Comparison of ENCODE assay signal across 24 mouse cellular contexts in the genomic region with DNA sequence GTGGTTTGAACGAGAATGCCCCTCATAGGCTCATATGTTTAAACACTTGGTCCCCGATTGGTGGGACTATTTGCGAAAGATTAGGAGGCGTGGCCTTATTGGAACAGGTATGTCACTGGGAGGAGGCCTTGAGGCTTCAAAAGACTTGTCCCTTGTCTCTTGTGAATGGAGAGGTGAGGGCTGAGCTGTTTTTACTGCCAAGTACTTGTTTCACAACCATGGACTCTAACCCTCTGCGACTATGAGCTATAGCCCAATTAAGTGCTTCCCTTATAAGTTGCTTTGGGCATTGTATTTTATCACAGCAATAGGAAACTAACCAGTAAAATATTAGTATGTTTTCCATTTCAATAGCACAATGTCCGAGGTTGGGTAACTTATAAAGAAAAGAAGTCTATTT.
"Had no signal": no experiment of that assay in that cellular context is flagged by ENCODE, and none has a peak within 500 bp of the region (broad histone marks: within the 10 kb centered on the region; RNA-seq: fewer than 3 reads in every experiment).

No protein-coding gene starts in this region.

- H3K36me3 ChIP-seq: heart, embryonic 10.5 days; heart, embryonic 12.5 days; hindbrain, embryonic 10.5 days; hindbrain, embryonic 12.5 days; limb, embryonic 13.5 days; limb, embryonic 15.5 days had no signal

- H3K4me3 ChIP-seq: heart, embryonic 10.5 days; heart, embryonic 12.5 days; hindbrain, embryonic 10.5 days; hindbrain, embryonic 12.5 days; layer of hippocampus, adult 2 months; limb, embryonic 13.5 days; limb, embryonic 15.5 days had no signal

- H3K9me3 ChIP-seq: heart, embryonic 10.5 days; heart, embryonic 12.5 days; hindbrain, embryonic 10.5 days; hindbrain, embryonic 12.5 days; limb, embryonic 15.5 days had no signal

- H3K4me1 ChIP-seq: heart, embryonic 10.5 days; heart, embryonic 12.5 days; hindbrain, embryonic 10.5 days; hindbrain, embryonic 12.5 days had no signal

- H3K4me2 ChIP-seq: heart, embryonic 12.5 days; hindbrain, embryonic 12.5 days; hindbrain, embryonic 14.5 days; limb, embryonic 13.5 days; limb, embryonic 15.5 days; liver, embryonic 11.5 days had no signal

- ATAC-seq: hindbrain, embryonic 16.5 days; inflammation-experienced regulatory T-cells, adult 6 months had no signal

- DNase-seq: gastrocnemius, postnatal 25 days; heart, adult 18-20 months; heart, postnatal 10 days; heart, postnatal 4 days; kidney, adult 11 months; kidney, adult 2 months; kidney, postnatal 10 days; kidney, postnatal 25 days; kidney, postnatal 4 days; layer of hippocampus, adult 9-11 months; layer of hippocampus, postnatal 36 days; left cerebral cortex, postnatal 4 days had no signal

- H3K27ac ChIP-seq: heart, embryonic 10.5 days; hindbrain, embryonic 10.5 days; hindbrain, embryonic 12.5 days; hindbrain, embryonic 14.5 days; layer of hippocampus, adult 2 months; limb, embryonic 13.5 days; limb, embryonic 15.5 days; liver, embryonic 14.5 days had no signal

- H3K9ac ChIP-seq: heart, embryonic 12.5 days; hindbrain, embryonic 12.5 days; hindbrain, embryonic 14.5 days; limb, embryonic 13.5 days; limb, embryonic 15.5 days; liver, embryonic 14.5 days had no signal

- H3K27me3 ChIP-seq: heart, embryonic 12.5 days; hindbrain, embryonic 12.5 days; limb, embryonic 13.5 days; limb, embryonic 15.5 days had no signal
